Mouse (Mus musculus): ENCODE measurements around the gene Fam19a2.

GRCm38 (mm10) chr10:123254299-123254698, 9.5 kb upstream of the Fam19a2 start:
- TF ChIP-seq POLR2A (IDR thresholded peaks at IDR 0.05; ENCODE audit: insufficient read length, low read depth) (no peak), CEBPB (IDR thresholded peaks at IDR 0.05; ENCODE audit: insufficient read depth, poor library complexity, severe bottlenecking) (no peak), TCF12 (IDR thresholded peaks at IDR 0.05; ENCODE audit: insufficient read depth, poor library complexity, severe bottlenecking) (no peak), MAX (IDR thresholded peaks at IDR 0.05; ENCODE audit: low read depth) (no peak), E2F4 (IDR thresholded peaks at IDR 0.05; ENCODE audit: insufficient read depth) (no peak), USF1 (IDR thresholded peaks at IDR 0.05; ENCODE audit: low read depth) (no peak), MYOD1 (IDR thresholded peaks at IDR 0.05; ENCODE audit: control insufficient read depth in 1 of 3, insufficient read length in 2 of 3, low read depth in 2 of 3) (no peak), POLR2AphosphoS2 (IDR thresholded peaks at IDR 0.05; ENCODE audit: insufficient read length, low read depth) (no peak), REST (IDR thresholded peaks at IDR 0.05; ENCODE audit: insufficient read depth, insufficient read length) (no peak), TCF3 (IDR thresholded peaks at IDR 0.05; ENCODE audit: insufficient read length, low read depth) (no peak), SRF (IDR thresholded peaks at IDR 0.05; ENCODE audit: control insufficient read depth, insufficient read length, low read depth) (no peak), MYOG (IDR thresholded peaks at IDR 0.05; ENCODE audit: control insufficient read depth in 1 of 3, insufficient read depth in 1 of 3, insufficient read length in 2 of 3, low read depth in 2 of 3) (no peak)

Data from myocyte (in vitro differentiated cells).